Mouse (Mus musculus) adrenal gland (tissue): ENCODE measurements around the gene Wdr90.
"Not testable (repeated sequence)": the region's sequence is repeated elsewhere in the genome, so short reads cannot be mapped to it uniquely, and the experiment has no call there.

Experiments
- intact Hi-C: fragments of 180-260 bp; cut with DNase I; formaldehyde crosslinking; loops from one replicate; pipeline ENCODE4 v1.15.1; 2025

Wdr90 gene

DNA sequence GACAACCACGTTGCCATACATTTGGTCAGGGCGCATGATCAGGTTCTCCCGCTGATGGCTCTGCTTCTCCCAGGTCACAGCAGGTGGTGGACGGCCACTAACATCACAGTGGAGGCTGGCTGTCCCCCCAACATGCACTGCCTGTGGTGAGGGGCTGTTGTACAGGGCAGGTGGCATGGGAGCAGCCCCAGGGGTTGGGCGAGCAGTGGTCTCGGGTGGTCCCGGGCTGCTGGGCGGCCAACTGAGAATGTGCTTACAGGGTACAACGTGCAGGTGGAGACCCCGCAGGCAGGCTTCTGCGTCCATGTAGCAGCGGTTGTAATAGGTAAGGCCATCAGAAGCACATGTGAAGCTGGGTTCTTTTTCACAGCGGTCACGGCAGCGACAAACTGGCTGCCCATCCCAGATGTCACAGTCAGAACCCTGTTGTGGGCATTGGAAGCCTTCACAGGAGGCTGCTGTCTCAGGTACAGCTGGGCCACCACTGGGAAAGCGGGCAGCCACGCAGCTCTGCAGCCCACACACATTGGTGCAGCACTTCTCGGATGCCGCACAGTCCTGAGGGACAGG, 17.4 kb upstream of the Wdr90 start:
- intact Hi-C loops: no loop called here

DNA sequence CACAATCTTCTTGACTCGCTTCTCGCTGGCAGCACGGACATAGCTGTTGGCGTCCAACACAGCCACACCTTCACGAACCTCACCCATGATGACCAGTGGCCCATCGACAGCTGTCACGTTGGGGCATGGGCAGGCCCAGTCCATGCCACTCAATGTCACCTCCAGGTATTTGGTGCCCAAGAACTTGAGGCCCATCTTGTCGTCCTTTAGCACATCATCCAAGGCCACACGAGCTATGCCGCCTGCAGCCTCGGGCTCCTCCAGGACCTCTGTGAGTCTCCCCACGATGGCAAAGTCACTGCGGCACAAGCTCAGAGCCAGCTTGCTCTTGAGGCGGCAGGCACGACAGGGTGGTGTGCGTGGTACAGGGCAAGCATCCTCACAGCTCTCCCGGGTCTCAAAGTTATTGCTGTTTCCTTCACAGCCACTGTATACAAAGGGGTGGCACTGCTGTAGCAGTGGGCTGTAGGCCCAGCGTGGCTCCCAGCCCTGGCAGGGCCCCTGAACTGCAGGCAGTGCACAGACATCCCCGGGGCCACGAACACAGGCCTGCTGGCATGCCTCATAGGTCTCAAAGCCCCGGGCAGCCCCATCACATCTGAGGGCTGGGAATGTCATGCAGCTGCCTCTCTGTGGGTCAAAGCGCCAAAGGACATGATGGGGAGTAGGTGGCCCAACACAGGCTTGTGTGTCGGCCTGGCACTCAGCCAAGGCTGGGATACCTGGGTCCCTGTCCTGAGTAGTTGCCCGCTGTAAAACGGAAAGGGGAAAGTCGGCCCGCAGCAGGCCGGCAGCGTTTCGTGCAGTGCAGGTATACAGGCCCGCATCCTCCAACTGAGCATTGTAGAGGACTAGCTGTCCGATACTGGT, 16.7 kb upstream of the Wdr90 start:
- intact Hi-C loops: no loop called here

DNA sequence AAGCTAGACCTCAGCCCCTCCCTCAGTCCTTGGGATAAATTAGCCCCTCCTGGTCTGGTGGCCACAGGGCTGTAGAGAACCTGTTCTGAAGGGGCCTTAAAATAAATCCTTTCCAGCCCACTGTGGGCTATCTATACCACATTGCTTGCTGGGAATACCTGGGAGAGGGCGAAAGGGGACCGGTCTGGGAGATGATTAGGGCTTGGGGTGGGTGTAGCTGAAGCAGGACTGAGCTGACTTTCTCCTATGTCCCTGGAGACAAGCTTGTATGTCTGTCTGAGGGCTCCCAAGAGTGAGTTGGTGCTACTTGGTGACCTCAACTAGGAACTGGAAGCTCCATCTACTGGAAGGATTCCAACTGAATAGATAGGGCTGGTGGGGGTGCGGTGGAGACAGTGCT, 15.7 kb upstream of the Wdr90 start:
- intact Hi-C loops: no loop called here

DNA sequence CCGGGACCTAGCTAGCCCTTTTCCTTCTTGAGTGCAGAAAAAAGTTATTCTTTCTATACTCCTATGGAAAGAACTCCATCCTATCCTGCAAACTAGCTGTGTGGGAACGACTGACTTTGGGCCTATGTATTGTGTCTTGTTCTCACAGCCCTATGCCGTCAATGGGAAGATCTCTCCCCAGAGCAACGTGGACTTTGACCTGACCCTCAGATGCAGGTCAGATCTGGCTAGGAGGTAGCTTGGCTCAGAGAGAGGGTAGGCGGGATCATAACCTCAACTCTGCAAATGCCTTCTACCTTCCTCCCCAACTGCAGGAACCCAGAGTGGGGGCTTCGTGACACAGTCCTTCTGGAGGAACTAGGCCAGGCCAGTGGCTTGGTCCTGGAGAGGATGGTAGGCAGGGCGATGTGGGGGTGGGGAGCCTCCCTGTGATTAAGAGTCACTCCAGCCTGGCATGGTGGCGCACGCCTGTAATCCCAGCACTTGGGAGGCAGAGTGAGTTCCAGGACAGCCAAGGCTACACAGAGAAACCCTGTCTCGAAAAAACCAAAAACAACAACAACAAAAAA, 15.1 kb upstream of the Wdr90 start:
- intact Hi-C loops: no loop called here

- intact Hi-C loops: no loop called here
Measured at GRCm38 (mm10) chr17:25875171-25876136, 14.2 kb upstream of the Wdr90 start.

- intact Hi-C loops: no loop called here
Measured at GRCm38 (mm10) chr17:25874721-25875170, 13.4 kb upstream of the Wdr90 start, which contains the start of gene Mettl26. Gene Mettl26, plus strand, starts transcription at chr17:25875074.

GRCm38 (mm10) chr17:25874148-25874720, 12.9 kb upstream of the Wdr90 start:
- intact Hi-C loops: no loop called here

DNA sequence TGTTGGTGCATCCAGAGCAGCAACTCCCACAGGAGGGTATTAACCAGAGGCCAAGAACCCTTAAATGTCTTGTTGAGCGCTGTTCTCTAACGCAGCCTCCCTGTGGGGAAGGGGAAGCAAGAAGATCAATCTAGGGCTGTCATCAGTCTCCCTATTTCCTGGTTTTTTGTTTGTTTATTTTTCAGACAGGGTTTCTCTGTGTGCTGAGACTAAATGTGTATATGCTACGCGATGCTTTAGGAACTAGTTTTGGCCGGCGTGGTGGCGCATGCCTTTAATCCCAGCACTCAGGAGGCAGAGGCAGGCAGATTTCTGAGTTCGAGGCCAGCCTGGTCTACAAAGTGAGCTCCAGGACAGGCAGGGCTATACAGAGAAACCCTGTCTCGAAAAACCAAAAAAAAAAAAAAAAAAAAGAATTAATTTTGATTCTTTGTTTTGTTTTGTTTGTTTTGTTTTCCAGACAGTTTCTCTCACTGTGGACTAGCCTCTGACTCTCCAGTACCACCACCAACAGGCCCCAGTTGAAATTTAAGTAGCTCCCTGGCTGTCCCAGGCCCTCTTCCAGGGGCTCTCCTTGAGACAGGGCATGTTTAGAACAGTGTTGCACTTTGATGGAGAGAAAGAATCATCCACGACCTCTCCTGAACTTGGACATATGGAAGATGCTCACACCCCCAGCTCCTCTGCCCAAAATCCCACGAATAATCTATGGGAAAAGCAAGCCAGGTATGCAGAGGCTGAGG, 12.3 kb upstream of the Wdr90 start:
- intact Hi-C loops: no loop called here

- intact Hi-C loops: no loop called here
Measured at GRCm38 (mm10) chr17:25872676-25873075, 11.4 kb upstream of the Wdr90 start.

GRCm38 (mm10) chr17:25871566-25871965, 10.3 kb upstream of the Wdr90 start:
- intact Hi-C loops: not testable (repeated sequence)

DNA sequence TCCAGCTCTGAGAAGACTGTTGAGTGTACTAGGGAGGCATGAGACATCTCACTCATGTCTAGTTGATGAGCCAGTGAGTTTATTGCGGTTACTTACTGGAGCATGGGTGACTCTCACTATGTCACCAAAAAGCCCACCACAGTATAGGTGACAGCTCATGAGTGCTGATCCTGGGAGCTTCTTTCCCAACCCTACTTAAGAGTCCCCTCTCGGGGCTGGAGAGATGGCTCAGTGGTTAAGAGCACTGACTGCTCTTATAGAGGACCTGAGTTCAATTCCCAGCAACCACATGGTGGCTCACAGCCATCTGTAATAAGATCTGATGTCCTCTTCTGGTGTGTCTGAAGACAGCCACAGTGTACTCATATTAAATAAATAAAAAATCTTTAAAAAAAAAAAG, 8.7 kb upstream of the Wdr90 start:
- intact Hi-C loops: no loop called here

DNA sequence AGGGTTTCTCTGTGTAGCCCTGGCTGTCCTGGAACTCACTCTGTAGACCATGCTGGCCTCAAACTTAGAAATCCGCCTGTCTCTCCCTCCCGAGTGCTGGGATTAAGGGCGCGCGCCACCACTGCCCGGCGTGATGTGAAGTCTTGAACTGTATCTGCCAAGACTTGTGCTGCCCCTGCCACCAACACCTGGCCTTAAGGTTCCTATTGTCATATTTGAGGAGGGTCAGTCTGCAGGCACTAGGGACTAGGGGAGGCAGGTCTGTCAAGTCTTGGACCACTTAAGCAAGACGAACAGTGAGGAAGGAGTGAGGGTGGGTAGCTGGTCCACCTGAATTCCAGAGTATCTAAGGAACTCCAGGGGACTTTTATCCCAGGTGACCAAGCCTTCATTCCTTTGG, 8.2 kb upstream of the Wdr90 start:
- intact Hi-C loops: no loop called here

DNA sequence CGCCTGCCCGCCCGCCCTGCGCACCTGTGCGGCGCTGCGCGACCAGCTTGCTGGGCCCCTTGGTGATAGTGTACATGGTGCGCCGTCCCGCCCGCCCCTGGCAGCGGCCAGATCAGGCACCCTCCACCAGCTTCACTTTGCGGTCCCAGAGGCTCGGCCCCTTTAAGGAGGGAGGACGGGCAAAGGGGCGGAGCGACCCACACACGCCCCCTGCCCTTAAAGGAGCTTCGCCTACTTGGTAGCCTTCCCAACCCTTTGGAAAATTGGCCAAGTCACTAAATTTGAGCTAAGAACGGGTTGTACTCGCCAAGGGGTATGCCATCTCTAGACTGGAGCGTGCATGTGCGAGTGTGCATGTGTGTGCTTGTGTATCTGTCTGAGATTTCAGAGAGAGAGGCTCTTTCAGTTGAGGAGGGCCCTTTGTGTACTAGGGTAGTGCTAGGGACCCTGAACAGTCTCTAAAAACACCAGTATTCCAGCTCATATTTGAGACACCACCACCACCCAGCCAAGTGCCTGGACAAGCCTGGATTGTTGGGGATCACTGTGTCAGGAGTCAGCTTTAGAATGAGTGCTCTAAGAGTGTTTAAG, 7.4 kb upstream of the Wdr90 start, which contains the start of gene Mcrip2:
Gene Mcrip2, minus strand, starts transcription at position 164 of the 591 bp plus-strand sequence.
- intact Hi-C loops: no loop called here

GRCm38 (mm10) chr17:25867836-25868600, 6.7 kb upstream of the Wdr90 start:
- intact Hi-C loops: loop anchor here (2.0 kb wide), 1 partner anchor 31 kb away; the partner anchor contains the start of gene Rhbdl1

DNA sequence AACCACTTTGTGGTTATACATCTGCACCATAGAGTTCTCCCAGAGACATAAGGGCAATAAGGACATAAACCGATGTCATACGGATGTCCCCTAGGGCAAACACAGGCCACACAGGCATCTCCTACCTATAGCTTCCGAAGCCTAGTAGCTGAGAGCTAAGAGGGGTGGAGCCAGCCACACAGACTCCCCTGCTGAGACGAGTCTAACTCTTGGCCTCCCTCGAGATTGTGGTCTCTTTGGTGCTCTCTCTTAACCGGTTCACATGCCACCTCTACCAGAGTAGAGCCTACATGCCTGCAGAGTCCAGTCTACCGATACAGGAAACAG, 6.2 kb upstream of the Wdr90 start:
- intact Hi-C loops: loop anchor here (2.0 kb wide), 1 partner anchor 31 kb away; the partner anchor contains the start of gene Rhbdl1

DNA sequence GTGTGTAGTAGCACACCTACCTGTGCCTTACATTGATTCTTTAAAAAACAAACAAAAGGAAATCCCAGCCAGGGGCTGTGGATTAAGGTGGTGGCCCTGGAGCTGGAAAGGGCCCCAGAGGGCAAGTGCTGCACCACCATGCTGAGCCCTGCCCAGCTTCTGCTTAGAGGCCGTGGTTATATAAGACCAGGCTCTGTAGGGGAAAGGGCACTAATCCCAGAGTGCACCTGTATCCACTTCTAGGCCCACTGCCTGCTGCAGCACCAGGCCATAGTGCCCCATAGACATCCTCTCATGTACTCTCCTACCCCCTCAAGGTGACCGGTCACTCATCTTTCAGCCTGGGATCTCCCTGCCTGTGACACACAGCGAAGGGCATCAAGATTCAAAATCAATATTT, 4.9 kb upstream of the Wdr90 start:
- intact Hi-C loops: loop anchor here (2.0 kb wide), 1 partner anchor 29 kb away; the partner anchor contains the start of gene Rhbdl1

GRCm38 (mm10) chr17:25865288-25865687, 4.0 kb upstream of the Wdr90 start:
- intact Hi-C loops: no loop called here

DNA sequence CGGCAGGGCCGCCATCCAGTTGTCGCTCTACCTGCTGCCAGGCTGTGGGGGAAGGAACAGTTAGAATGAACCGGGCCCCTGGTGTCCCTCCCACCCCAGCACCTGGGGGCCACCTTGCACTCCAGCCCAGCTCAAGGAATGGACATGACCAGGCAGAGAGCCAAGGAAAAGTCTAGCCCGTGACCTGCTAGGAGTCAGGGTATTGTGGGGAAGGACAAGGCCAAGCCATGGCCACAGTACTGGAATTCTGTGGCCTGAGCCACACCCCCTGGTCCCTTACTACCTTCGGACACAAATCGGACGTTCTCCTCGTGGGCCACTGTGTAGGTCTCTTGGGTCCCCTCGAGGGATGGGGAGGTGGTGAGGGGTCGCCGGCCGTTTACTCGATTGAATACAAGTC, 3.0 kb upstream of the Wdr90 start:
- intact Hi-C loops: no loop called here

DNA sequence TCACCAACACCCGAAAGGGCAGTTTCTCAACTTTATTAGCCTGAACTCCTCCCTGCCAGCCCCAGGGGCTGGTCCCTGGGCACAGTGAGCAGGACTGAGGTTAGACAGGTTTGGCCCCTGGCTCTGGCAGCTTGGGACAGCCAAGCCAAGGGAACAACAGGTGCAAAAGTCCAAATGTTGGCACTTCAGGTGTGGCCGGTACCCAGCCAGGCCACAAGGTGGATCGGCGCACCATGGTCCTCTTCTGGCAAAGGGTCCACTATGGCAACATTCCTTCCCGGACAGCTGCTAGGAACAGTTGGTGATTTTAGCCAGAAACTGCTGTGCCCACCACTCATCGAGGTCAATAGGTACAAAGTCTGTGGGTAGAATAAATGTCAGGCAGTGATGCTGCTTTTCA, 2.4 kb upstream of the Wdr90 start:
- intact Hi-C loops: no loop called here
